Mouse (Mus musculus) MEL-GATA-1-ER (cell line): ENCODE measurements around the gene Ncor2.

Experiments used
- DNase-seq: peaks from one replicate; pipeline ENCODE4 v3.0.0-alpha.2; 2012; ENCODE audit warnings: low read depth; ENCODE audit errors: extremely low read depth

Ncor2 gene

GRCm38 (mm10) chr5:125096368-125096767 is 82.7 kb downstream of the Ncor2 start:
- DNase-seq, result no peak

DNA sequence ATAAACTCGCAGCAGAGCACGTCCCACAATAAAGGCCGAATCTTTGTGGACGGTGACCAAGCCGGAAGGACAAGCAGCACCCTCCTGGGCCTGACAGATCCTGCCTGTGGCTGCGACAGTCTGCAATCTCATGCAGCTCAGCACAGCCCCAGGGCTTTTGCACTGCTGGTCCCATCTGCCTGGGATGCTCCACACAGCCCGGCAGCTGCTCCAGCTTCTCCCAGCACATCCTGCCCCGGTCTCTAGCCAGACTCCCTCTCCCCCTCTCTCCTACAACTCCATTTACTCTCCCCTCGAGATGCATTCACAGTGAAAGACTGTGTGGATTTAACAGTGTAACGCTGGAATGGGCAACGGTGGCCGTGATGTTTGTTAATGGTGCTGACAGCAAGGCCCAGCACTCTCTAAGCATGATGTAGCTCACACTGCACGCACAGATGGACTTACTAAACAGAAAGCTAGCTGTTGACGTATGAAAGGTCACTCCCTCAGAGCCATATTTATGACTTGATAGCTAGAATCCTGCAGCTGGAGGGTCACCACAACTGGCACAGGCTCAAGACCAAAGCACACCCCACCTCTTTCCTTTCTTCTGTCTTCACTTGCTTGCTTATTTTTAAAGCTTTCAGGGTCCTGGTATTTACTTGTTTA is 83.4 kb downstream of the Ncor2 start:
- no peak for DNase-seq

GRCm38 (mm10) chr5:125093795-125094194 is 85.2 kb downstream of the Ncor2 start:
- DNase-seq, result no peak

DNA sequence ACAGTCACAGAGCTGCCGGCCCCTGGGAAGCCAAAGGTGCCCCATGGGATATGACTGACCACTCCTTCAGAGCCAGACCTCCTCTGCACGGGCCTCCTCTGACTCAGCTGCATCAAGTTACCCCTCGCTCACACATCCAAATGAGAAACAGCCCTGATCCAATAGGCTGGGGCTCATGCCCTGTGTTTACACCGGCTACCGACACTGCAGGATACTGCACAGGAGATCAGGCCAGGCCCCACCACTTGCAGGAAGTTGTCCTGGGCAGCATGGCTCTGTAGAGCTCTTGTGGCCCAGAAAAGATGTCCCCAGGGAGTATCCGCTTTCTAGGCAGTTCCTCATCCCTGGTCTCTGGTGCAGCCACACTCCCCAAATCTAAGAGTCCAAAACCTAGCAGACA is 90.9 kb downstream of the Ncor2 start:
- no peak for DNase-seq

- DNase-seq, result no peak
These were observed 93.9 kb downstream of the Ncor2 start for GRCm38 (mm10) chr5:125085097-125085617.

- no peak for DNase-seq
These were observed 95.3 kb downstream of the Ncor2 start for GRCm38 (mm10) chr5:125083674-125084073.

GRCm38 (mm10) chr5:125081318-125082101 is 97.5 kb downstream of the Ncor2 start:
- DNase-seq, result no peak

DNA sequence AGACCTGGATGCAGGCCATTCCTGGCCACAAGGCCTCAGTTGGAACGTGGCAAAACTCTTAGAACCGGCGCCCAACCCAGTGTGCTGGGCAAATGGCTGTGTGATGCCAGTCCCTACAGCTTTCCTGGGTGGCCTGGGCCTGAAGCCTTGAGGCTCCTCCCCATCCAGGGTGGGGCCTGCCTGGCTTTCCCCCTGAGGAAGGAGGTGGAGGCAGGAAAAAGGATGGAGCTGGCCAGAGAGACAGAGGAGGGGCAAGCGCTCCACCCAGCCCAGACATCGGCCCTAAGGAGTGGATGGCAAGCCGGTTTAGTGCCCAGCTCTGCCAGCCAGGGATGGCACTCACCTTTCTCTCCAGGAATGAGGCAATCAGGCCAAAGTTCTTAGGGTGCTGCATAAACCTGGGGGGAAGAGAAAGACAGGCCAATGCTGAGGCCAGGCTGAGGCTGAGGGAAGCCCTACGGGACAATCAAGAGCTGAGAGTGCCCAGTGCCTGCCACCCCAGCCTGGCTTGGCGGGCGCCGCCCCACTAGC is 98.2 kb downstream of the Ncor2 start:
- no peak for DNase-seq

- DNase-seq, result no peak
These were observed 98.7 kb downstream of the Ncor2 start for GRCm38 (mm10) chr5:125080352-125080751.

GRCm38 (mm10) chr5:125078220-125078619 is 100.8 kb downstream of the Ncor2 start:
- DNase-seq, result no peak

DNA sequence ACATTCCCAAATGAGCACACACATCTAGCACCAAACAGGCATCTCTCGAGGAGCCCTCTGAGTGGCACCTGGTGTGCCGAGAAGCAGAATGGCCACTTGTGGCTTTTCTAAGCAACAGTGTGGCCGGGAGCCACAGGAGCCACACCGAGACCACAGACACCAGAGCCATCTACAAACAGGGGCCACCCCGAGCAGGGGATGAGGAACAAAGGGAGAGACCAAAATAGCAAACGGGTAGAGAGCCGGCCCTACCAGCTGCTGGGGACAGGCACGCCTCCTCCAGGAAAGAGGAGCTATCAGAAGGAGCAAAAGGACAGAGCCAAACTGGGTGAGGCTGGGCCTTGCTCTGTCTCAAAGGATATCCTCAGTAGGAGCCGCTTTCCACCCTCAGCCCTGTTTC is 102.8 kb downstream of the Ncor2 start:
- DNase-seq, result no peak

GRCm38 (mm10) chr5:125074571-125075171 is 104.3 kb downstream of the Ncor2 start:
- DNase-seq, result peak; percentile 24

DNA sequence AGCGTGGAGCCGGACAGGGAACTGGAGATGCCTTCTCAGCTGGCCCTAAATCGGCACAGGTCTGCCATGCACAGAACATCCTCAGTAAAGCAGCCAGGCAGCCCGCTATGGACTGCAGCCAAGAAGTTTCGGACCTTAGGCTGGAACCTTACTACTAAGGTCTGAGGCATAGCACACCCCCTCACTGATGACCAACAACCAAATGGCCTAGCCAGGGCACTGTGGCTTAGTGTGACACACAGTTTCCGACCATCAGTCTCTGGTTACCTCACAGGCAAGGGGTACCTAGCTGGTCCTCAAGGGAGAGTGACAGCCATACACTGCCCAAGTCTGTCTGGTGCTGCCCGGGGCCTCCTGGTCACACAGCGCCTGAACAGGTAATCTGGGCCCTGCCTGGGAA is 105.1 kb downstream of the Ncor2 start:
- DNase-seq, result no peak

GRCm38 (mm10) chr5:125073335-125073734 is 105.7 kb downstream of the Ncor2 start:
- no peak for DNase-seq

GRCm38 (mm10) chr5:125072425-125072824 is 106.6 kb downstream of the Ncor2 start:
- no peak for DNase-seq

DNA sequence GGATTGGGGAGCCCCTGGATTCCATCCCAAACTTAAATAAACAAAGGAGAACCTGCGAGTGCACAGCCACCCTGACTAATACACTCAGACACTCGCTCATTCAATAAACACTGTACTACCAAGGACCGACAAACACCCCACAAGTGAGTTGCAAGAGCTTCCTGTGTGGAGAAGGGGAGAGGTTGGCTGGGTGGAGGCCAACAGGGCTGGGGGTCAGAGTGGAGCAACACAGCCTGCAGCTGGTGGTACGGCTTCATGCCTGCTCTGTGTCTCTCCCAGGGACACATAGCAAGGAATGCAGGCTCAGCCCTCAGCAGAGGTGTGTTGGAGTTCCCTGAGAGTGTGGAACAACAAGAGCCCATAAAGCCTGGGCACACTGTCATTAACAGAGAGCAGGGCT is 107.1 kb downstream of the Ncor2 start:
- DNase-seq, result no peak

DNA sequence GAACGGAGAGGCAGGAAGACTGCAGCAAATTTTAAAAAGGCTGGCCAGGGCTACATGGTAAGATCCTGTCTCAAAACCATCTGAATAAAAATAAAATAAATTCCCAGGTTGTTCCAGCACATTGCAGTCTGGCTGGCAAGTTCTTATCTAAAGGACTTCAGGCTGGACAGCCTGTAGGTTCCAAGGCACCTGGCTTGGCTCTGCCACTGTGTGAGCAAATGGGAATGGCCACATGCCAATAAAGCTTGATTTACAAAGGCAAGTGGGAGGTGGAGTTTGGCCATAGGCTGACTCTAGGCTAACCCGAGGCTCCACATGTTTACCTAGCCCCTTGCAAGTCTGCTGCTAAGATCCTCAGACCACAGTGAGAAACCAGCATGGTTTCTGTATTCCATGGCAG is 108.6 kb downstream of the Ncor2 start:
- no peak for DNase-seq

DNA sequence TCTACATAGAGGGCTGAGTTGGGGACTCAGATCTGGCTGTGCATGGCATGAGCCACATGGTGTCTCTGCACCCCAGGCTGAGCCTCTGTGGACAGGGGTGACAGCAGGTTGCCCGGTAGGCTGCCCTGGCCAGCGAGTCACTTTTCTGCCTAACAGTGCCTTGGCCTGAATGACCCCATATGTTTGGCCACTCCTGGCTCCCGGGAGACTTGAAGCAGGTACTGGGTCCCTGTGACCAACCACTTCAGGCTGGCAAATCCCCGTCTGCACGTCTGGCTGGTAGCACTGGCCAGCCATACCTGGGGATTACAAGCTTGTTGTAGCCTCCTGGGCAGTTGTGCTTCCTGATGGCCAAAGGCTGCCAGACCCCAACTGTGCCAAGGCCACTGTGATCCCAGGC is 109.1 kb downstream of the Ncor2 start:
- no peak for DNase-seq

GRCm38 (mm10) chr5:125069426-125069825 is 109.6 kb downstream of the Ncor2 start:
- no peak for DNase-seq

DNA sequence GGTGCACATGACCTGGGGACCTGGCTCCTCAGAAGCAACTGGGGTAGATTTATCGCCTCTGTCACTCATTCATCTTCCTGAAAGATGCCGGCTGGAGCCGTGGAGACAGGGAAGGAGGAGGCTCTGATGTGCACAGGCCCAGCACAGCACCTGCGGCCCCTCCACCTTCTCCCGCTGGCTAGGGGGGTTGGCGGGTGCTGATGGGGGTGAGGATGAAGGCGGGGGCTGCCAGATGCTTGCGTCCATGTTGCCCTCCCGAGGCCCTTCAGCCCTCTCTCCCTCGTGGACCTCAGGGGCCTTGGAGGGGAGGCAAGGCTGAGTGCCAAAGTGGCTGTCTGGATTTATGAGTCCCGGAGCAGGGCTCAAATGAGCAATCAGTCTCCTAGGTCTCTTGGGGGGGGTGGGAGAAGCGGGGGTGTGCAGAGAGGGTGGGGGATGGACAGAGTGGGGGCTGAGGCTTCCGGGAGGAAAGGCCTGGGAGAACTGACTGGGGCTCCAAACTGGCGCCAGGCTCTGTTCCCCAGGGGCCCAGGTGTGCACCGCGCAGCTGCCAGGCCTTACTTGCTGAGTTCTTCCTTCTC is 110.6 kb downstream of the Ncor2 start:
- no peak for DNase-seq

GRCm38 (mm10) chr5:125067673-125068072 is 111.3 kb downstream of the Ncor2 start:
- DNase-seq, result no peak
